Mouse (Mus musculus) CD4-positive, CD25-positive, alpha-beta regulatory T cell, adult 2 months (primary cell): Measurements from ENCODE around the gene 4930544D05Rik.
A peak's percentile ranks its signal among the peaks of the same experiment; 100 is the strongest.

Source experiments
- DNase-seq: peaks from one replicate; pipeline ENCODE4 v3.0.0-alpha.2; 2012; ENCODE audit warnings: low read depth, low spot score

Gene 4930544D05Rik

GRCm38 (mm10) chr11:70655571-70656455 lies 40.2 kb downstream of the 4930544D05Rik start:
- DNase-seq = peak; percentile 65

GRCm38 (mm10) chr11:70656456-70656927 lies 40.8 kb downstream of the 4930544D05Rik start:
- DNase-seq = peak; percentile 26

GRCm38 (mm10) chr11:70656964-70657363 lies 41.3 kb downstream of the 4930544D05Rik start, which contains the start of gene Eno3:
Gene Eno3, plus strand, starts transcription at chr11:70657202.
- no peak for DNase-seq

GRCm38 (mm10) chr11:70657573-70657972 lies 41.9 kb downstream of the 4930544D05Rik start:
- peak; percentile 30 for DNase-seq

- DNase-seq = no peak
Observed at GRCm38 (mm10) chr11:70657991-70658390, 42.3 kb downstream of the 4930544D05Rik start.

- DNase-seq = no peak
Observed at GRCm38 (mm10) chr11:70658521-70658920, 42.9 kb downstream of the 4930544D05Rik start.

- no peak for DNase-seq
Observed at GRCm38 (mm10) chr11:70658942-70659341, 43.3 kb downstream of the 4930544D05Rik start.

GRCm38 (mm10) chr11:70660571-70660970 lies 44.9 kb downstream of the 4930544D05Rik start:
- no peak for DNase-seq

- no peak for DNase-seq
Observed at GRCm38 (mm10) chr11:70663101-70663500, 47.5 kb downstream of the 4930544D05Rik start.

- DNase-seq = no peak
Observed at GRCm38 (mm10) chr11:70663957-70664356, 48.3 kb downstream of the 4930544D05Rik start.

- DNase-seq = peak; percentile 43
Observed at GRCm38 (mm10) chr11:70664741-70665140, 49.1 kb downstream of the 4930544D05Rik start.
